Mouse (Mus musculus): Measurements from ENCODE around the gene Eml6. TPM values are rescaled to one million over a fixed set of nuclear protein-coding genes. Genes with fewer than 3 reads are reported as not detected.
"Not testable (repeated sequence)": the region's sequence is repeated elsewhere in the genome, so short reads cannot be mapped to it uniquely, and the experiment has no call there.

Eml6 gene
- 1 to 10 TPM in 1 of 4 experiments, under 1 TPM in 3; 0.63 to 1.0 (median 0.77) TPM for total RNA-seq (2022)

DNA sequence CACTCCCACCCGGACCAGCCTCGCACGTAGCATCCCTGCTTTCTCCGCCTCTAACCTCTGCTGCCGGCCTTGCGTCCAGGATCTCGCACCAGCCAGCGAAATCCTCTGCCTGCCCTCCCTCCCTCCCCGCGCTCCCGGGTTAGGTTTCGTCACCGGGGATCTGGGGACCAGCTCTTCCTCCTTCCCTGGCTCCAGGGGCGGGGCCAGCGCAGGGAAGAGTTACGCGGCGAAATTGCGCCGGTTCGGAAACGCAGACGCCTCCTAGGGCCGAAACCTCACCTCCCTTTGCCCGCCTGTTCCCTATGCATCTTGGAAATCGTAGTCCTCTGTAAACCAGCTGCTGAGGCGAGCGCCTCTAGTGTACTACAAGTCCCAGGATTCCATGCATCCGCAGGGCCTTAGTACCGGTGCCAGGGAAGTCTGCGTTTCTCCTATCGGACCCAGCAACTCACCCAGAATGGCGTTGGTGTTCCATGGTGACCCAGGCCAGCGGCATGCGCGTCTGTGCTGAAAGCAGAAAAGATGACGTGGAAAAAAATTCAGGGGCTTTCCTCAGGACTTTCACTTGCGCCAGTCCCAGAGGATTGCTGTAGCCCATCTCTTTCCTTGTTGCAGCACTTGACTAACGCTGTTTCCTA is at the start of gene Eml6:
TSS of gene Eml6 (minus strand) at position 199 of the 638 bp plus-strand sequence.
- peak; percentile 89 to 95 for DNase-seq (ENCODE audit: low spot score in 2 of 2)

DNA sequence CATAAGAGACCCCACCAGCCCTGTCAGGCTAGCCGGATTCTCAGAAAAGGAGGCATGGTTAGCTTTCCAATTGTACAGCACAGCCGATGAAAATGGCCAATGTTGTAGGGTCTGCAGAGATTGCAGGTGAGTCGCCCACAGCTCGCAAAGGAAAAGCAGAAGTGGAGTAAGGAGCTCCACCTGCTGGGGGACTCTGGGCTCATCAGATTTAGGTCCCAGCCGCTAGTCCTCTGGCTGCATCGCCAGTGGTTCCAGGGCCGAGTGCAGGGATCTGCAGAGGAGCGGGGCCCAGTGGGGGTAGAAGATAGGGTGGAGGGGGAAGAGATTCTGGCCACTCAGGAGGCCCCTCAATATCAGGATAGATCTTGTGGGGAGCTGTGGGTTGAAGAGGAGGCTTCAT is 31.5 kb upstream of the Eml6 start:
- no peak for DNase-seq (ENCODE audit: low spot score in 2 of 2)

DNA sequence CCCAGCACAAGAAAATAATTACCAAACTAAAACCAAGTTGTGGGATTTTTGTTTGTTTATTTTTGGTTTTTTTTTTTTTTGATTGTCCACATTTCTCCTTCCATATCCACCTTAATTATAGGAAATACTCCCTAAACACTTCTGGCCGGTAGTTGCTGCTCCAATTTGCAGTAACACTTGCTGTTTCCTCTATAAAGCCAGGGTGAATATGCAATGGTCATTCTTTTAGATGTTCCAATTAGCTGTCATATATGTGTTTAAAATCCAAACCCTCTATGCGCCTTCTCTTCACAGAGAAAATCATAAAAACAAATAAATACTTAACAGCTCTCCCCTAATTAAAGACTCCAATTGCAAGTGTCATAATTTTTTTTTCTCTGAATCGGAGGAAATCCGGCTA is 689 bp downstream of the Eml6 start:
- no peak for DNase-seq (ENCODE audit: low spot score in 2 of 2)

DNA sequence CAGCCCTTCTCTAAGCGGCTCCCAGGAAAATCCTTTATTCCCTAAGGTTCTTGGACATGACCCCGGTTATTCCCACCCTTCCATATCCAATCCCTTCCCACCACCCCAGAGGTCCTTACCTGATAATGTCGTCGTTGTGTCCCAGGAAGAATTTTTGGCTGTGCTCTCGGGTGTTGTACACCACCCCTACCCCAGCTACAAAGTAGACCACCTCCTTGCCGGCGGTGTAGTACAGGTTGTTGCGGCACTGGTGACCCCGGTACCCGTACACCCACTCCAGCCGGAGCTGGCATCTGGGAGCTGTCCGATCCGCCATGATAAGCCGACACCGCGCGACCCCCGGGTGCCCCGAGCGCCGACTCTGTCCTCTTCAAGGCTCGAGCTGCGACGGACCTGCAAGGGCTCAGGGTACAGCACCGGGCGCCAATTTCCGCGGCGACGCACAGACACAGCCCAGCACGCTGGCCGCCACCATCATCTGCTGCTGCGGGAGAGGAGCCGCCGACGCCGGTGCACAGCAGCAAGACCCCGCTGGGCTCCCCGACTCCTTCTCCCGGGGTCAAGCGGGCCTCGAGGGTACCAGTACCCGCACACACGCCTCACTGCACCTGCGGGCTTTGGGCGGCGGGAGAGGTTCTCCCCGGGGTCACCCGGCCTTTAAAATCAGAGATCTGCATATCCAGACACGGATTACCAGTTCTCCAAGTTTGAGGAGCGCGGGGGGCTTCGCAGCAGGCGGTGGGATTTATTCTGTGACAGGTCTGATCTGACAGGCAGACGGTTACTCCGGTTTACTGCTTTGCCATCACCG is 1.4 kb downstream of the Eml6 start:
- peak in 1 of 2 experiments; percentile 3 for DNase-seq (ENCODE audit: low spot score in 2 of 2)

- no peak for DNase-seq (ENCODE audit: low spot score in 2 of 2)
These were observed 39.6 kb downstream of the Eml6 start for GRCm38 (mm10) chr11:29986257-29986656.

GRCm38 (mm10) chr11:29968874-29969273 is 57.0 kb downstream of the Eml6 start:
- no peak for DNase-seq (ENCODE audit: low spot score in 2 of 2)

DNA sequence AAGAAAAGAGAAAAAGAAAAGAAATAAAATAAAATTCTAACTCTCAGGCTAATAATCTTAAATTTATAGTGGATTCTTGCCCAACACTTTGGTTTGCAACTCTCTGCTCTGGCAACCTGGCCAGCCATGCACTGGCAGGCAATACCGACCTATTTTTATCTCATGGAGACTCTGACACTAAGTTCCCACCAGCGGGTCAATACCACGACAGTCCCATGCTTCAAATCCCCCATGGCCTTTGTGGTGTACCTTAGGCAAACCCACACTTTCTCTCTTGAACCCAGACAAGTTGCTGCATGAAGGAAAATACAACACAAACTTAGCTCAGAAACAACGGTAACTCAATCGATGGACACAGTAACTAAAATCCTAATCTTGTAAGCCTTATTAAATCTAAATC is 66.5 kb downstream of the Eml6 start:
- no peak for DNase-seq (ENCODE audit: low spot score in 2 of 2)

DNA sequence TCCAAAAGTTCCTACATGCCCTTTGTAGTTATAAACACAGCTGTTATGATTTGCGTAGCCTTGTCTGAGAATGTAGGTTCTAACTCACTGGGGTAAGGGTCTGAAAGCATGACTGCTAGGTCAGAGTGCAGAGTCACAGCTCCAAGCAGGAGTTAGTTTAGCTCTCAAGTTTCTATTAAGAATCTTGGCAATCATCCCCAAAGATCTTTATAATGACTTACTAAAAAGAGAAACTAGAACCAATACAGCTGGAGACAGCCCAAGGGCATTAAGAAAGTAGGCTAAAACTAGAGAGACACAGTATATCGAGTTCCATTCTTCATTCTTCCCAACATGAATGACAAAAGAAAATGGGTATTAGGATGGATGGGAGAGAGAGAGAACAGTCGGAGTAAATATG is 81.2 kb downstream of the Eml6 start:
- DNase-seq (ENCODE audit: low spot score in 2 of 2) = no peak

GRCm38 (mm10) chr11:29924332-29924731 is 101.5 kb downstream of the Eml6 start:
- DNase-seq (ENCODE audit: low spot score in 2 of 2) = no peak

GRCm38 (mm10) chr11:29923851-29924250 is 102.0 kb downstream of the Eml6 start:
- DNase-seq (ENCODE audit: low spot score in 2 of 2) = no peak

DNA sequence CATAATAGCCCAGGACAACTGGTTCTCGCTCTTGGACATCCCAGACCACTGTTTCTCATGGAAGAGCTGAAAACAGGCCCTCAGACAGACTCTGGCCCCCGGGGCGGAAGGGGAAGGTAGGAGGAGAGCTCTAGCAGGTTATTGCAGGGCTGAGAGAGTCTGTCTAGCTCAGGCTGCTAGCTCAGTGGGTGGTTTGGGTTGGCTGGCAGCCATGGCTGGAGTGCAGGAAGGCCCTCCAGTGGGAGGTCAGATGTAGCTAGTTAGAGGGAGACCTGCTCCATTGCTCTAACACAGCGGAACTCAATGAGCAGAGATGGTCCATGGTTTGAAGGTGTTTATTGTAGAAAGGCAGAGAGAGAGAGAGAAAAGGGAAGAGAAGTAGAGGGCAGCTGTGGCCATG is 112.7 kb downstream of the Eml6 start:
- no peak for DNase-seq (ENCODE audit: low spot score in 2 of 2)

- DNase-seq (ENCODE audit: low spot score in 2 of 2) = no peak
These were observed 116.5 kb downstream of the Eml6 start for GRCm38 (mm10) chr11:29909330-29909729.

- DNase-seq (ENCODE audit: low spot score in 2 of 2) = peak in 1 of 2 experiments; percentile 28
These were observed 140.7 kb downstream of the Eml6 start for GRCm38 (mm10) chr11:29885160-29885559.

DNA sequence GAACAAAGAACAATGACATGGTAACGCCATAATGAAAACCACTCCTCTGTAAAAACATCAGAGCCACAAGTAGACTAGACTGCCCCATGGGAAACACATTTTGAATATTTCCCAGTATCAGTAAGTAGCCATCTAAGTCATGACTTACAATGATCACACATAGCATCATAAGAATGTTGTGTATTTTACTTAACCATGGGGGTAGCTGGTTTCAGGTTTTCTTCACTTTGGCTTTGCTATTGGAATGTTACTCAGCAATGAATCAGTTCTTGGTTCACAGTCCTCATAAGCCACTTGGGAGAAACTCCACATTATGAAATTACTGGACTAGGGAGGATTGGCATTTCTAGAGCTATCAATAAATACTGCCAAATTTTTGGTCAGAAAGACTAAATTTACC is 141.5 kb downstream of the Eml6 start:
- DNase-seq (ENCODE audit: low spot score in 2 of 2) = no peak

GRCm38 (mm10) chr11:29883024-29883423 is 142.8 kb downstream of the Eml6 start:
- no peak for DNase-seq (ENCODE audit: low spot score in 2 of 2)

GRCm38 (mm10) chr11:29879641-29880040 is 146.2 kb downstream of the Eml6 start:
- no peak for DNase-seq (ENCODE audit: low spot score in 2 of 2)

DNA sequence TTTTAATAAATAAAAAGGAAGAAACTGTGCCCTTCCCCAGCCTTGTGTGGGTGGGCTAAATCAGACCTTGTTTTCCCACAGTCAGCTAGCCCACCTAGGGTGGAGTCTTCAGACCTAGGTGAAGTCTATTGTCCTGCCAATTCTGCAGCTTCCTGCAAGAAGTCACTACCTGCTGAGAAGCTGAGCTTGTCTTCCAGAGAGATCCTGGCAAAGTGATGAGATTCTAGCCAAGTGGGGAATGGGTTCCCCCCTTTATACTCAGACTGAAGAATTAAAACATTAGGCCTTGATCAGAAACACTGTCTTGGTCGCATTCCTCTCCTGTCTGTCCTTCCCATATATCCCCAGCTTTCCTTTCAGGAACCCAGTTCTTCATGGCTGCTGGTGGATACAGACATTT is 147.9 kb downstream of the Eml6 start:
- DNase-seq (ENCODE audit: low spot score in 2 of 2) = no peak

- DNase-seq (ENCODE audit: low spot score in 2 of 2) = no peak
These were observed 148.6 kb downstream of the Eml6 start for GRCm38 (mm10) chr11:29877280-29877679.

DNA sequence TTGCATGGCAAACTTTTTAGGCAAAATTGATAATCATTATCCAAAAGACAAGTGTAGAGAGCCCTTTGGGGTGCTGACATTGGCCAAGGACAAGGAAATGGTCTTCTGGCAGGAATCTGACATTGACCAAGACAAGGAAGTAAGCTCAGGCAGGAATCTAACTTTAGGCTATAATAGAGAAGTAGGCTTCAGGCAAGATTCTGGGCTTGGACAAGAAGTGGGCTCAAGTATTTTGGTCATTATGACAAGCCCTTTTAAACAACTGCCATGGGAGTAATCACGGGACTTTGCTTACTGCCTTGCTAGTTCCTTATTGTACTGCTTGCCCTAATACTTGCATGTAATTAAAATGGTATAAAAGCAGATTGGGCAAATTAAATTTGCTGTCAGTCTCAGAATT is 151.1 kb downstream of the Eml6 start:
- not testable (repeated sequence) for DNase-seq (ENCODE audit: low spot score in 2 of 2)

DNA sequence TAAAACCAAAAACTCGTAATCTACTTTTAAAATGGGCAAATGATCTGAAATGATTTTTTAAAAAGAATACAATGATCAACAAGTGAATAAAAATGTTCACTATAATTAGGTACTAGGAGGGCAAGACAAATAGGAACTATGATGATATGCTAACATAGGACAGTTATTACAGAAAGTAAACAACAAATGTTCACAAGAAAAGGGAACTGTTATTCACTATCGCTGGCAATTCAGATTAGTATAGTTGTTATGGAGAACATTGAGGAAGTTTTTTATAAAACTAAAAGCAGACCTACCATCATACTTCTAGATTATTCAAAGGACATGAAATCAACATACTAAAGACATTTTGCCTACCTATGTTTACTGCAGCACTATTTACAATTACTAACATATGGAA is 155.7 kb downstream of the Eml6 start:
- no peak for DNase-seq (ENCODE audit: low spot score in 2 of 2)

- no peak for DNase-seq (ENCODE audit: low spot score in 2 of 2)
These were observed 161.6 kb downstream of the Eml6 start for GRCm38 (mm10) chr11:29864269-29864668.

DNA sequence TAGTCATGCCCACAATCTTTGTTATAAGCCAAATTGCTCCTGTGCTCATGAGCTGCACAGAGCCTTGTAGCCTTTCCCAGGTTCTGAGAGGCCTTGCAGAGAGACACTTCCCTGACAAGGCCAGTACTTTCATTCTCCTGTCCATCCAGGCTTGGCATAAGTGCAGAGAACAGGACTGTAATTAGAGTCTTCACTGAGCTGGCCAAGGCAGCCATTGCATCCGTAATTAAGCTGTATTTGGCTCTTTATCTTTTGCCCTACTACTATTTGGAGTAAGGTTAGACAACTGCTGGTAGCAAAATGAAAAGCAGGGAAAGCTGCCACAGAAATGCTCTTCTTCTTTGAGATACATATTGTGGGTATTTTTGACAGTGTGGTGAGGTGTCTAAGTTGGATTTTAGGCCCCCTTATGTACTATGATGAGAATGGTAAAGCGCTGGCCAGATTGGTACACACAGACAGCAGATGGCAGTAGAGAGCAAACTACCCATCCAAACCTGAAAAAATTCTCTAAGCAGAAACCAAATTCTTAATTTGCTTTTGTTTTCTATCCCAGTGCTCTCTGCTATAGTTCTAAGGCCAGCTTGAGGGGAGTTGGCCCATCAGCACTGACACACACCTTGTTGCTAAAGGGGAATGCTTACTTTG is 164.0 kb downstream of the Eml6 start:
- DNase-seq (ENCODE audit: low spot score in 2 of 2) = no peak
